Mouse (Mus musculus) small intestine, adult 10 weeks (tissue): ENCODE data around the gene Fam198a. TPM values are rescaled to one million over a fixed set of nuclear protein-coding genes. Genes with fewer than 3 reads are reported as not detected.

Experiments
- polyA plus RNA-seq: library from polyadenylated mRNA; stranded (reverse); fragments of 350-450 nt; fragmentation: Illumina TruSeq; extraction: RNeasy Lipid Tissue Mini Kit (QIAGEN cat#74804); gene quantifications from one replicate; pipeline ENCODE4 v1.2.3, GENCODE M21; 2014; ENCODE audit warnings: low replicate concordance

Fam198a gene
- polyA plus RNA-seq, result 0.11 TPM

GRCm38 (mm10) chr9:121950418-121951113 lies at the start of gene Fam198a:
Fam198a (plus strand) TSS chr9:121950988.

GRCm38 (mm10) chr9:121916102-121916501 lies 34.7 kb upstream of the Fam198a start, which contains the start of gene Cyp8b1:
Cyp8b1 (minus strand) TSS chr9:121916305.

GRCm38 (mm10) chr9:121997010-121997409 lies 46.2 kb downstream of the Fam198a start, which contains the start of gene Pomgnt2:
Pomgnt2 (minus strand) TSS chr9:121997110.

Other genes with a start within 250 kb of the Fam198a start
- gene Sec22c, start 245.5 kb upstream of the Fam198a start, polyA plus RNA-seq, result 42.7 TPM
- gene Ss18l2, start 240.7 kb upstream of the Fam198a start, polyA plus RNA-seq, result 47.5 TPM
- 212 TPM for gene Nktr, start 231.8 kb upstream of the Fam198a start, polyA plus RNA-seq
- gene Zfp651, start 191.7 kb upstream of the Fam198a start, polyA plus RNA-seq, result 0.11 TPM
- gene Klhl40, start 173.4 kb upstream of the Fam198a start, polyA plus RNA-seq, result not detected
- gene Hhatl, start 158.5 kb upstream of the Fam198a start, polyA plus RNA-seq, result not detected
- gene Ccdc13, start 111.5 kb upstream of the Fam198a start, polyA plus RNA-seq, result not detected
- 57.2 TPM for gene Higd1a, start 92.6 kb upstream of the Fam198a start, polyA plus RNA-seq
- gene Ackr2, start 52.6 kb upstream of the Fam198a start, polyA plus RNA-seq, result 0.41 TPM
- gene Cyp8b1, start 34.7 kb upstream of the Fam198a start, polyA plus RNA-seq, result not detected
- not detected for gene Pomgnt2, start 46.1 kb downstream of the Fam198a start, polyA plus RNA-seq
- gene Snrk, start 166.3 kb downstream of the Fam198a start, polyA plus RNA-seq, result 73.4 TPM